Mouse (Mus musculus) C2C12 (cell line): ENCODE results near the gene Fam222b.

ENCODE experiments used
- CEBPB ChIP-seq: IDR thresholded peaks from one replicate; pipeline ENCODE4 v1.6.1; 2011; ENCODE audit warnings: low read depth, mild to moderate bottlenecking, control low read depth, moderate library complexity
- CTCF ChIP-seq: IDR thresholded peaks from one replicate; pipeline ENCODE4 v1.5.1; 2011; ENCODE audit not compliant: control insufficient read depth, insufficient read depth, insufficient read length
- FOSL1 ChIP-seq: IDR thresholded peaks from one replicate; pipeline ENCODE4 v1.8.0; 2011; ENCODE audit warnings: mild to moderate bottlenecking, low read length; ENCODE audit not compliant: poor library complexity, insufficient read depth, severe bottlenecking
- MAX ChIP-seq: IDR thresholded peaks from one replicate; pipeline ENCODE4 v1.6.1; 2011; ENCODE audit warnings: mild to moderate bottlenecking, control low read depth
- MYOD1 ChIP-seq: IDR thresholded peaks from one replicate; pipeline ENCODE4 v1.6.1; 2011; ENCODE audit warnings: low read depth; ENCODE audit not compliant: control insufficient read depth, insufficient read length
- MYOG ChIP-seq: IDR thresholded peaks from one replicate; pipeline ENCODE4 v1.6.1; 2011; ENCODE audit not compliant: control insufficient read depth, insufficient read length; ENCODE audit errors: extremely low read depth
- USF1 ChIP-seq: IDR thresholded peaks from one replicate; pipeline ENCODE4 v1.6.1; 2011; ENCODE audit warnings: low read depth, mild to moderate bottlenecking, control low read depth, moderate library complexity

DNA sequence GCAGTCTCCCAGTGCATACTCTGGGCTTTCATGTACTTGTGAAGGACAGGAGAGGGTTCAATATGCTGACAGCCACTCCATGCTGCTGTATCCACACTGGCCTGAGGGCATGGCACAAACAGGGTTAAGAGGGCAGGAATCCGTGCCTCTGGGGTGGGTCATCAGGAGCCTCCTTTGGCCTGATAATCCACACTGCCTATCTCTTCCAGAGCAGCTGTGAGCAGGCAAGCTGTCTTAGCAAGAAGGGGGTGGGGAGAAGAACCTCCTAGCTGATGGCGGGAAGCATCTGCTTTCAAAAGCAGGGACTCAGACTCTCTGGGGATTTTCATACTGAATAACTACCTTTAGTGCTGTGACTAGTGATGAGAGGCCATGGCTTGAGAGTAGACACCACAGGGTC is 28.6 kb upstream of the Fam222b start:
- TF ChIP-seq CTCF, result no peak
- TF ChIP-seq MAX, result no peak
- no peak for TF ChIP-seq USF1
- no peak for TF ChIP-seq MYOD1
- TF ChIP-seq CEBPB, result no peak
- TF ChIP-seq MYOG, result no peak
- no peak for TF ChIP-seq FOSL1
